Mouse (Mus musculus): ENCODE measurements around the gene Gemin4. TPM values are rescaled to one million over a fixed set of nuclear protein-coding genes. Genes with fewer than 3 reads are reported as not detected.
A peak's percentile ranks its signal among the peaks of the same experiment; 100 is the strongest.

The Gemin4 gene
- polyA plus RNA-seq, 1 experiment from 2014 or later = 29.4 TPM

DNA sequence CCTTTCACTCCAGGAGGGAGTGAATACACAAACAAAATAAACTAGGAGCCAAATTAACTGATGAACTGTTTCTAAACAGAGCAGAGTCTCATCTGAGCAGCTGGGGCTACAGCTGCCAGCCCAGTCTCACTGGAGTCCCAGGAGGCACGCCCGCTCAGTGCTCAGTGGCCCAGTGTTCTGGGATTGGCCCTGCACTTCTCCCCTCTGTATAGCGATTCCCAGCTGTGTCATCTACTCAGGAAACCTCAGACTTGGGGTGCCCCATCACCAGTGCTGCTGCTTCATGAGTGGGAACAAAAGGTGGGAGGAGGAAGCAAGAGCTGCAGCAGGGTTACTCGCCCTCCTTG, 36.4 kb upstream of the Gemin4 start:
- peak; percentile 47; the same call in 1 of the 2 replicates for ATAC-seq
- Histone ChIP-seq H3K27ac (ENCODE audit: low read length) (peak overlapping the region; percentile 29; the same call in 1 of the 2 replicates), H3K36me3 (ENCODE audit: control insufficient read depth, insufficient read depth, low read length) (no peaks in the 10 kb centered on the region), H3K4me2 (ENCODE audit: low read depth, low read length) (no peak overlapping the region), H3K4me1 (ENCODE audit: control insufficient read depth, insufficient read depth, low read length) (peaks cover 9% of the 10 kb centered on the region; the same call in 1 of the 2 replicates), H3K9ac (ENCODE audit: low read depth, low read length) (0 out of 2 replicates have a peak overlapping the region, but pooled peaks have one; percentile 5), H3K4me3 (ENCODE audit: low read length) (no peak overlapping the region), H3K9me3 (ENCODE audit: control insufficient read depth, low read length) (no peaks in the 10 kb centered on the region), H3K27me3 (replicated peaks; ENCODE audit: control insufficient read depth, insufficient read depth, low read length) (no peaks in the 10 kb centered on the region)
- 67% methylated on average over 4 of the region's 4 CpGs for WGBS

DNA sequence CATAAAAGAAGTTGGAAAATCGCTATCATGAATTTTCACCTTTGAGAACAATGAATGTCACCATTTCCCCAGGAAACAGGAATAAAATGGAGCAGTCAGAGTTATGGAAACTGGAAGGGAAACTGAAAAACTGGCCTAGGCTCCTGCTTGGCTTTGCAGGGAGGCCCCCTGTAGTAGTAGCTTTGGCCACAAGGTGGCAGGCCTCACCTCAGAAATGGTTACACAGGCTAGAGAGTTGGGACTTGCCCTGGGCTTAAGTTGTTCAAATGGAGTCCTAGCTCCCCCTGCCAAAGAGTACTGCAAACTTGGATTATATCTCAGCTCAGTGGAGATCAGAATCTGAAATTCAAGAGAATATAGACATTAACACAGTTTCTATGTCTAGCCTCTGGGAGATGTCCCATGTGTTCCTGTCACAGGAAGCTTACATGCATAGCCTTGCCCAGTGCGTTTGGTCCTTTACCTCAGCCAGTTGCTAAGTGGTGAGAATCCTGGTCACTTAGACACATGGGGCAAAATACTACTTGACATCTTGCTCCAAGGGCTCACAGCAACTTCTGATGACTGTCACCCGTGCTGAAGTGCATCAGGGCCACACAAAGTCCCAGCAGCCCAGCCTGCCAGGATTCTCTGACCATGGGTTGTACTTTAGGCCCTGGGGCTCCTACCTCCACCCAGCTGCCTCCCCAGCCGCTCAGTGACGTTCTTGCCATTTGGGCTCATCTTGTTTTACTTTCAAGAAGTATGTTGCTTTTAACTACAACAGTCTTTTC, 35.9 kb upstream of the Gemin4 start:
- H3K36me3 ChIP-seq (ENCODE audit: control insufficient read depth, insufficient read depth, low read length) = no peaks in the 10 kb centered on the region

DNA sequence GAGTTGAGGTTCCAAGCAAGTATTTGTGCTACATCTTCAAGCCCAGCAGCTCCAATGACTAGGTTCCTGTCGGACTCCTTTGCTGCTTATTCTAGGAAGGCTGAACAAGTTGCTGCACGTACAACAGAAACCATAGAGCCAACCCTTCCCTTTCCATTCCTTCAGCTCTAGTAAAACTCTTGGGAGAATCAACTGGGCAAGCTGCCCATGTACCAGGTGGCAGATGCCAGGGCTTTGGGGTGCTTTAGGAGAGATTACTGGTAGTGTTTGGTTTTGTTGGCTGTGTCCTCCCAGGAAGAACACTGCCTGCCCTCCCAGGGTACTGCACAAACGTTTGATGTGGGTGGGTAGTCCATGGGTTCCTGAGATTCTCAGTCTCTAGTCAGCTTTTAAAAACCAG, 34.6 kb upstream of the Gemin4 start:
- ATAC-seq = no peak
- H3K9me3 ChIP-seq (ENCODE audit: control insufficient read depth, low read length) = no peaks in the 10 kb centered on the region
- H3K27ac ChIP-seq (ENCODE audit: low read length) = no peak overlapping the region
- H3K4me2 ChIP-seq (ENCODE audit: low read depth, low read length) = no peak overlapping the region
- no peak overlapping the region for H3K9ac ChIP-seq (ENCODE audit: low read depth, low read length)
- H3K27me3 ChIP-seq (replicated peaks; ENCODE audit: control insufficient read depth, insufficient read depth, low read length) = no peaks in the 10 kb centered on the region
- no peaks in the 10 kb centered on the region for H3K36me3 ChIP-seq (ENCODE audit: control insufficient read depth, insufficient read depth, low read length)
- no peak overlapping the region for H3K4me3 ChIP-seq (ENCODE audit: low read length)
- peaks cover 9% of the 10 kb centered on the region; the same call in 1 of the 2 replicates for H3K4me1 ChIP-seq (ENCODE audit: control insufficient read depth, insufficient read depth, low read length)
- 57% methylated on average over 3 of the region's 3 CpGs for WGBS

More for the DNA sequence above, 35.9 kb upstream of the Gemin4 start:
- no peak overlapping the region for H3K4me3 ChIP-seq (ENCODE audit: low read length)
- H3K4me1 ChIP-seq (ENCODE audit: control insufficient read depth, insufficient read depth, low read length) = peaks cover 9% of the 10 kb centered on the region; the same call in 1 of the 2 replicates
- H3K27ac ChIP-seq (ENCODE audit: low read length) = 0 out of 2 replicates have a peak overlapping the region, but pooled peaks have one; percentile 5
- WGBS = 42% methylated on average over 5 of the region's 5 CpGs
- no peaks in the 10 kb centered on the region for H3K9me3 ChIP-seq (ENCODE audit: control insufficient read depth, low read length)
- 0 out of 2 replicates have a peak overlapping the region, but pooled peaks have one; percentile 5 for H3K9ac ChIP-seq (ENCODE audit: low read depth, low read length)
- peak; percentile 83 for ATAC-seq
- no peaks in the 10 kb centered on the region for H3K27me3 ChIP-seq (replicated peaks; ENCODE audit: control insufficient read depth, insufficient read depth, low read length)
- no peak overlapping the region for H3K4me2 ChIP-seq (ENCODE audit: low read depth, low read length)

DNA sequence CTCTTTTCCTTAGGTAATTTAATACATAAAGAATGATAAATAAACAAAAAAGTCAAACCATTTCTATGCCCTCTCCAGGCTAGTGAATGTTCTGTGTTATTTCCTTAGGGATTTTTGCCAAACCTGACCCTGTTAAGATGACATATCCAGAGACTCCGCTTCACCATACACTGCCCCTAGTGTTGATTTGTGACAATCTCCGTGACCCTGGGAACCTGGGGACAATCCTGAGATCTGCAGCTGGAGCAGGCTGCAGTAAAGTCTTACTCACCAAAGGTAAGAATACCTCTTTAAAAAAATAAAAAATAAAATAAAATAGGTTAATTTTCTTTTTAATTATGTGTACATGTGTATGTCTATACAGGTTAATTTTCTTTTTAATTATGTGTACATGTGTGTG, 29.8 kb upstream of the Gemin4 start:
- no peak for ATAC-seq
- WGBS = 47% methylated on average over 2 of the region's 2 CpGs
- H3K4me3 ChIP-seq (ENCODE audit: low read length) = no peak overlapping the region

DNA sequence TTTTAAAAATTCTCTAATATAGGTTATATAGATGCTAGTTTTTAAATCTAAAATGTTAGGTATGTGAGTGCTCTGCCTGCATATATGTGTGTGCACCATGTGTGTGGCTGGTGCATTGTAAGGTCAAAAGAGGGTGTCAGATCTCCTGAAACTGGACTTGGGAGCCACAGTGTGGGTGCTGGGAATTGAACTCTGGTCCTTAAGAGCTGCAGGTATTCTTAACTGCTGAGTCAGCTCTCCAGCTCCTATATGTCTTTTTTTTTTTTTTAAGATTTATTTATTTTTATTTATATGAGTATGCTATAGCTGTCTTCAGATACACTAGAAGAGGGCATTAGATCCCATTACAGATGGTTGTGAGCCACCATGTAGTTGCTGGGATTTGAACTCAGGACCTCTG, 29.0 kb upstream of the Gemin4 start:
- no peak overlapping the region for H3K9ac ChIP-seq (ENCODE audit: low read depth, low read length)
- no peaks in the 10 kb centered on the region for H3K36me3 ChIP-seq (ENCODE audit: control insufficient read depth, insufficient read depth, low read length)
- no peaks in the 10 kb centered on the region for H3K27me3 ChIP-seq (replicated peaks; ENCODE audit: control insufficient read depth, insufficient read depth, low read length)
- H3K9me3 ChIP-seq (ENCODE audit: control insufficient read depth, low read length) = no peaks in the 10 kb centered on the region
- H3K4me2 ChIP-seq (ENCODE audit: low read depth, low read length) = no peak overlapping the region
- ATAC-seq = no peak
- H3K27ac ChIP-seq (ENCODE audit: low read length) = no peak overlapping the region
- H3K4me3 ChIP-seq (ENCODE audit: low read length) = no peak overlapping the region
- H3K4me1 ChIP-seq (ENCODE audit: control insufficient read depth, insufficient read depth, low read length) = peaks cover 7% of the 10 kb centered on the region; the same call in 1 of the 2 replicates

More for the DNA sequence above, 29.8 kb upstream of the Gemin4 start:
- Histone ChIP-seq H3K9ac (ENCODE audit: low read depth, low read length) (no peak overlapping the region), H3K9me3 (ENCODE audit: control insufficient read depth, low read length) (no peaks in the 10 kb centered on the region), H3K36me3 (ENCODE audit: control insufficient read depth, insufficient read depth, low read length) (no peaks in the 10 kb centered on the region), H3K27ac (ENCODE audit: low read length) (no peak overlapping the region), H3K4me1 (ENCODE audit: control insufficient read depth, insufficient read depth, low read length) (peaks cover 7% of the 10 kb centered on the region; the same call in 1 of the 2 replicates), H3K4me2 (ENCODE audit: low read depth, low read length) (no peak overlapping the region), H3K27me3 (replicated peaks; ENCODE audit: control insufficient read depth, insufficient read depth, low read length) (no peaks in the 10 kb centered on the region)

DNA sequence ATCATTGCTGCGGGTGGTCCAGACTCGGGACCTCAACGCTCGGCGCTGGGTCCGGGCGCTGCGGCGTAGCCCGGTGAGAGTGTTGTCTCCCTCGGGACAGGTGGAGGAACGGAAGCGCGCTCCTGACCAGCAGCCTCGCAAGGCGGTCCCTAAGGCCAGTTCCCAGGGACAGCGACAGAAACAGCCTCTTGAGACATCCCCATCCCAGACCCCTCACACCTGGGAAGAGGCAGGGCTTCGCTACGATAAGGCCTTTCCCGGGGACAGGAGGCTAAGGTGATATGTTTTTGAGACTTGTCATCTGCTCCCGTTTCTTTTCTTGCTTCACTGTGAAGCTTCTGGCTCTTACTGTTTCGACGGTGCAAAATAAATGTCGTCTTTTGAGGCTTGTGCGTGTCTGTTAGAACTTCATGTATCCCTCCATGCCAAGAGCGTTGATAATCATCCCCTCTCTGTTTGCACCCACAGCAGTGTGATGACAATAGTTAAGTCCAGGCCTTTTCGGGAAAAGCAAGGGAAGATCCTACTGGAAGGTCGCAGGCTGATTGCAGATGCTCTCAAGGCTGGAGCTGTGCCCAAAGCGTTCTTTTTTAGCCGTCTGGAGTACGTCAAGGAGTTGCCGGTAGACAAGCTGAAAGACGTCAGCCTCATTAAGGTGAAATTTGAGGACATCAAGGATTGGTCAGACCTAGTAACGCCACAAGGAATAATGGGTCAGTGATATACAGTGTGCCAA, 26.5 kb upstream of the Gemin4 start:
- ATAC-seq = peak; percentile 63
- 2% methylated on average over 34 of the region's 34 CpGs for WGBS

DNA sequence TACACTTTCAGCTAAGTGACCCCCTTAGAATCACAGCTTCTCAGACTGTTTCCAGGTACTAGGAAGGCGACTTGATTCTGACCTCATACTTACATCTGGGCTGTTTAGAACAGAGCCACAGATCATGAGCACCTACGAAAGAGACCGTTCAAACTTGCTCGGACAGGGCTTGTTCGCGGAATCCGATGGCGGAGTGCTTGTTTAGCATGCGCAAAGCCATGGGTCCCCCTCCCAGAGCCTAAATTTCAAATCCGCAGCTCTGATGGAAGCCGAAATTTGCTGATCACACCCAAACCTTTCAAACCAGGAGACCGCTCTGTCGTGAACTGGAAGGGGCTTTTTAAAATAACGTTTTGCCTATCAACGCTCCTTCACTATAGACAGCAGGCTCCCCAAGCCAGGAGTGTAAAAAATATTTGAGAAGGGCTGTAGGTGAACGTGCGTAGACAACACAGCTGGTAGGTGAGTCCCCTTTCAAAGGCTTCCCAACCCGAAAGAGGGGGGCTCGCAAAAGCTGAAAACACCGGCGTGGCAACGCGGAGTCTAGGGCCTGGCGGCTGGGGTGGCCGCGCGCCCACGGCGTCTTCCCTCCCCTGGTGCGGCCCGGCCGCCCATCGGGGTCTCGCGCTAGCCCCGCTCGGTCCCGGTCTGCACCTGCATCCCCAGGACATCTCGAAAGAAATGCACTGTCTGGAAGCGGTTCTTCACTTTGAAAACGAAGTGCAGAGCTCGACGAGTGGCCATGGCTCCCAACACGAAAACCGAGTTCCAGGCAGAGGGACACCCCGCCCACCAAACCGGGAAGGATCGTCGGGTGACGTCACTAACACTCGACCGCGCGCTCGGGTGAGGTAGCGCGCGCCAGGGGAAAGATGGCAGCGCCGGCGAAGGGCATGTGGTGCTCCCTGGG, 25.7 kb upstream of the Gemin4 start, which contains the start of the genes Mrm3 and Glod4:
Gene Mrm3 (plus strand): TSS at position 815 of the 910 bp plus-strand sequence.
Gene Glod4 (minus strand): TSS at position 825 of the 910 bp plus-strand sequence.
- Histone ChIP-seq H3K4me2 (ENCODE audit: low read depth, low read length) (peak within 1 kb of the TSS; percentile 73), H3K4me3 (ENCODE audit: low read length) (peak within 1 kb of the TSS; percentile 95), H3K27me3 (replicated peaks; ENCODE audit: control insufficient read depth, insufficient read depth, low read length) (no peaks in the 10 kb centered on the region), H3K9me3 (ENCODE audit: control insufficient read depth, low read length) (no peaks in the 10 kb centered on the region), H3K9ac (ENCODE audit: low read depth, low read length) (peak within 1 kb of the TSS; percentile 93), H3K27ac (ENCODE audit: low read length) (peak within 1 kb of the TSS; percentile 50), H3K36me3 (ENCODE audit: control insufficient read depth, insufficient read depth, low read length) (no peaks in the 10 kb centered on the region), H3K4me1 (ENCODE audit: control insufficient read depth, insufficient read depth, low read length) (peaks cover 7% of the 10 kb centered on the region; the same call in 1 of the 2 replicates)
- peak; percentile 90 for ATAC-seq
- WGBS = under 1% methylated on average over 61 of the region's 61 CpGs

More for the DNA sequence above, 26.5 kb upstream of the Gemin4 start:
- H3K9me3 ChIP-seq (ENCODE audit: control insufficient read depth, low read length) = no peaks in the 10 kb centered on the region
- H3K36me3 ChIP-seq (ENCODE audit: control insufficient read depth, insufficient read depth, low read length) = no peaks in the 10 kb centered on the region
- peak overlapping the region; percentile 93 for H3K9ac ChIP-seq (ENCODE audit: low read depth, low read length)
- peak overlapping the region; percentile 63 for H3K4me2 ChIP-seq (ENCODE audit: low read depth, low read length)
- peak overlapping the region; percentile 35; the same call in 1 of the 2 replicates for H3K27ac ChIP-seq (ENCODE audit: low read length)
- no peaks in the 10 kb centered on the region for H3K27me3 ChIP-seq (replicated peaks; ENCODE audit: control insufficient read depth, insufficient read depth, low read length)
- peak overlapping the region; percentile 95 for H3K4me3 ChIP-seq (ENCODE audit: low read length)
- peaks cover 7% of the 10 kb centered on the region; the same call in 1 of the 2 replicates for H3K4me1 ChIP-seq (ENCODE audit: control insufficient read depth, insufficient read depth, low read length)

DNA sequence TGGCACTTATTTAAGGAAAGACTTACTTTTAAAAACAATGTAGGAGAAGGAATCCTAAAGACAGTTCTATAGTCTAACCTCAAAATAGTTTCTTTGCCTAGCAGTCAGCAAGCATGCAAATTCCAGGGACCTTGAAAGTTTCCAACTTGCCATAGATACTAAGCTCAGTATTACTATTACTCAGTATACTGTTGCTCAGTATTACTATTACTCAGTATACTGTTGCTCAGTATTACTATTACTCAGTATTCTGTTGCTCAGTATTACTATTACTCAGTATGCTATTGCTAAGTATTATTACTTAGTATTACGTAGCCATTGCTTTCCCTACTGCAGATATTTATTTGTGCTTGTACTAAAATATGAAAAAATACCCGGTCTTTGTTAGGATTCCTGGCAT, 22.3 kb upstream of the Gemin4 start:
- WGBS = 92% methylated on average over 2 of the region's 2 CpGs
- Histone ChIP-seq H3K4me1 (ENCODE audit: control insufficient read depth, insufficient read depth, low read length) (peaks cover 7% of the 10 kb centered on the region; the same call in 1 of the 2 replicates), H3K4me3 (ENCODE audit: low read length) (no peak overlapping the region), H3K36me3 (ENCODE audit: control insufficient read depth, insufficient read depth, low read length) (peaks cover 8% of the 10 kb centered on the region; the same call in 1 of the 2 replicates), H3K27ac (ENCODE audit: low read length) (no peak overlapping the region), H3K4me2 (ENCODE audit: low read depth, low read length) (no peak overlapping the region), H3K9ac (ENCODE audit: low read depth, low read length) (no peak overlapping the region), H3K9me3 (ENCODE audit: control insufficient read depth, low read length) (no peaks in the 10 kb centered on the region), H3K27me3 (replicated peaks; ENCODE audit: control insufficient read depth, insufficient read depth, low read length) (no peaks in the 10 kb centered on the region)
- no peak for ATAC-seq
